Mouse (Mus musculus): ENCODE measurements around the gene Rad51b.

Gene Rad51b

GRCm38 (mm10) chr12:79729926-79730506 lies 432.9 kb downstream of the Rad51b start:
- in situ Hi-C loops (cut with MboI, MseI) = no loop called here

GRCm38 (mm10) chr12:79731905-79732304 lies 434.8 kb downstream of the Rad51b start:
- in situ Hi-C loops (cut with MboI, MseI) = no loop called here

- in situ Hi-C loops (cut with MboI, MseI) = no loop called here
These were observed 435.5 kb downstream of the Rad51b start for GRCm38 (mm10) chr12:79732355-79733115.

GRCm38 (mm10) chr12:79735341-79735785 lies 438.3 kb downstream of the Rad51b start:
- in situ Hi-C loops (cut with MboI, MseI) = no loop called here

- in situ Hi-C loops (cut with MboI, MseI) = no loop called here
These were observed 438.8 kb downstream of the Rad51b start for GRCm38 (mm10) chr12:79735882-79736281.

GRCm38 (mm10) chr12:79738700-79739099 lies 441.6 kb downstream of the Rad51b start:
- in situ Hi-C loops (cut with MboI, MseI) = no loop called here

GRCm38 (mm10) chr12:79739918-79740639 lies 443.0 kb downstream of the Rad51b start:
- in situ Hi-C loops (cut with MboI, MseI) = no loop called here

GRCm38 (mm10) chr12:79742211-79742610 lies 445.1 kb downstream of the Rad51b start:
- in situ Hi-C loops (cut with MboI, MseI) = no loop called here

- in situ Hi-C loops (cut with MboI, MseI) = no loop called here
These were observed 447.0 kb downstream of the Rad51b start for GRCm38 (mm10) chr12:79744131-79744530.

GRCm38 (mm10) chr12:79745225-79745624 lies 448.1 kb downstream of the Rad51b start:
- in situ Hi-C loops (cut with MboI, MseI) = no loop called here

- in situ Hi-C loops (cut with MboI, MseI) = no loop called here
These were observed 448.9 kb downstream of the Rad51b start for GRCm38 (mm10) chr12:79745845-79746510.

- in situ Hi-C loops (cut with MboI, MseI) = no loop called here
These were observed 450.5 kb downstream of the Rad51b start for GRCm38 (mm10) chr12:79747541-79747940.

- in situ Hi-C loops (cut with MboI, MseI) = no loop called here
These were observed 451.8 kb downstream of the Rad51b start for GRCm38 (mm10) chr12:79748862-79749261.

GRCm38 (mm10) chr12:79750253-79751125 lies 453.4 kb downstream of the Rad51b start:
- in situ Hi-C loops (cut with MboI, MseI) = no loop called here

GRCm38 (mm10) chr12:79751781-79752180 lies 454.7 kb downstream of the Rad51b start:
- in situ Hi-C loops (cut with MboI, MseI) = no loop called here

- in situ Hi-C loops (cut with MboI, MseI) = no loop called here
These were observed 455.1 kb downstream of the Rad51b start for GRCm38 (mm10) chr12:79752189-79752588.

- in situ Hi-C loops (cut with MboI, MseI) = no loop called here
These were observed 458.5 kb downstream of the Rad51b start for GRCm38 (mm10) chr12:79755617-79756016.

GRCm38 (mm10) chr12:79756352-79756751 lies 459.3 kb downstream of the Rad51b start:
- in situ Hi-C loops (cut with MboI, MseI) = no loop called here

GRCm38 (mm10) chr12:79757775-79758174 lies 460.7 kb downstream of the Rad51b start:
- in situ Hi-C loops (cut with MboI, MseI) = no loop called here

- in situ Hi-C loops (cut with MboI, MseI) = no loop called here
These were observed 462.3 kb downstream of the Rad51b start for GRCm38 (mm10) chr12:79759180-79759902.

Data from T-helper 1 cell (primary cell).